Mouse (Mus musculus): ENCODE results near the gene Ssbp4. TPM values are rescaled to one million over a fixed set of nuclear protein-coding genes. Genes with fewer than 3 reads are reported as not detected.

Gene Ssbp4
- total and polyA plus RNA-seq, 3 experiments, result 84.9 to 212 TPM; not detected in 1

- no peak for DNase-seq (ENCODE audit: low read depth, low spot score)
- Histone ChIP-seq H3K4me3 (ENCODE audit: control insufficient read depth in 1 of 2, insufficient read depth in 1 of 2, low read depth in 2 of 2, low read length in 2 of 2) (no peak overlapping the region), H3K27ac (ENCODE audit: control insufficient read depth, low read depth, low read length) (no peak overlapping the region), H3K9ac (ENCODE audit: control insufficient read depth, low read depth, low read length, poor library complexity, severe bottlenecking) (peak overlapping the region; percentile 24; the same call in 1 of the 2 replicates), H3K9me3 (replicated peaks; ENCODE audit: insufficient read depth, low read length) (no peaks in the 10 kb centered on the region), H3K36me3 (ENCODE audit: control insufficient read depth in 1 of 2, insufficient read depth in 2 of 2, low read length in 2 of 2) (peaks cover 0 to 24% of the 10 kb centered on the region in 2 experiments; a peak in 2 of 4 replicates), H3K4me1 (ENCODE audit: control insufficient read depth in 1 of 2, insufficient read depth in 2 of 2, low read length in 2 of 2) (peaks cover 9 to 30% of the 10 kb centered on the region in 2 experiments), H3K79me2 (ENCODE audit: control insufficient read depth, insufficient read depth, low read length, poor library complexity) (no peaks in the 10 kb centered on the region), H3K27me3 (ENCODE audit: control insufficient read depth in 1 of 2, insufficient read depth in 2 of 2, low read length in 2 of 2) (no peaks in the 10 kb centered on the region)
- TF ChIP-seq E2F4 (IDR thresholded peaks at IDR 0.05; ENCODE audit: borderline replicate concordance, low read depth, low read length), result no peak
- no peak for TF ChIP-seq MXI1 (IDR thresholded peaks at IDR 0.05; ENCODE audit: low read depth, low read length)
- no peak for TF ChIP-seq MEF2A (IDR thresholded peaks at IDR 0.05; ENCODE audit: extremely low read depth, insufficient replicate concordance, low read depth, low read length, poor library complexity, severe bottlenecking)
- TF ChIP-seq POLR2AphosphoS2 (IDR thresholded peaks at IDR 0.05; ENCODE audit: low read length), result no peak
- no peak for TF ChIP-seq MAX (IDR thresholded peaks at IDR 0.05; ENCODE audit: low read length)
- no peak for TF ChIP-seq ETS1 (IDR thresholded peaks at IDR 0.05; ENCODE audit: low read depth, low read length)
- TF ChIP-seq GABPA (IDR thresholded peaks at IDR 0.05; ENCODE audit: low read depth, low read length), result no peak
- no peak for TF ChIP-seq ELF1 (IDR thresholded peaks at IDR 0.05; ENCODE audit: low read depth, low read length)
- TF ChIP-seq TCF12 (IDR thresholded peaks at IDR 0.05; ENCODE audit: low read depth, low read length), result no peak
- TF ChIP-seq RAD21 (IDR thresholded peaks at IDR 0.05; ENCODE audit: low read depth, low read length), result no peak
- no peak for TF ChIP-seq USF2 (IDR thresholded peaks at IDR 0.05; ENCODE audit: borderline replicate concordance in 1 of 2, insufficient read depth in 1 of 2, low read depth in 1 of 2, low read length in 2 of 2)
Measured at GRCm38 (mm10) chr8:70646775-70647174, 38.1 kb upstream of the Ssbp4 start.

- Histone ChIP-seq H3K79me2 (ENCODE audit: control insufficient read depth, insufficient read depth, low read length, poor library complexity) (no peaks in the 10 kb centered on the region), H3K27me3 (ENCODE audit: control insufficient read depth in 1 of 2, insufficient read depth in 2 of 2, low read length in 2 of 2) (no peaks in the 10 kb centered on the region), H3K27ac (ENCODE audit: control insufficient read depth, low read depth, low read length) (no peak overlapping the region), H3K4me1 (ENCODE audit: control insufficient read depth in 1 of 2, insufficient read depth in 2 of 2, low read length in 2 of 2) (peaks cover 9 to 30% of the 10 kb centered on the region in 2 experiments), H3K9ac (ENCODE audit: control insufficient read depth, low read depth, low read length, poor library complexity, severe bottlenecking) (no peak overlapping the region), H3K4me3 (ENCODE audit: control insufficient read depth in 1 of 2, insufficient read depth in 1 of 2, low read depth in 2 of 2, low read length in 2 of 2) (no peak overlapping the region), H3K9me3 (replicated peaks; ENCODE audit: insufficient read depth, low read length) (no peaks in the 10 kb centered on the region), H3K36me3 (ENCODE audit: control insufficient read depth in 1 of 2, insufficient read depth in 2 of 2, low read length in 2 of 2) (peaks cover 0 to 24% of the 10 kb centered on the region in 2 experiments; a peak in 2 of 4 replicates)
- TF ChIP-seq MXI1 (IDR thresholded peaks at IDR 0.05; ENCODE audit: low read depth, low read length) (no peak), RCOR1 (IDR thresholded peaks at IDR 0.05; ENCODE audit: low read depth, low read length) (no peak), TBP (IDR thresholded peaks at IDR 0.05; ENCODE audit: low read depth, low read length) (no peak), JUND (IDR thresholded peaks at IDR 0.05; ENCODE audit: low read depth, low read length) (no peak), GABPA (IDR thresholded peaks at IDR 0.05; ENCODE audit: low read depth, low read length) (no peak)
- no peak for DNase-seq (ENCODE audit: low read depth, low spot score)
Measured at GRCm38 (mm10) chr8:70646369-70646768, 37.7 kb upstream of the Ssbp4 start.

All from MEL (cell line).